Mouse (Mus musculus): ENCODE data around the gene Crebl2.

- TF ChIP-seq POLR2A (IDR thresholded peaks at IDR 0.05; ENCODE audit: extremely low read depth, insufficient read depth, low read length) (no peak), CTCF (IDR thresholded peaks at IDR 0.05; ENCODE audit: extremely low read depth, insufficient read depth, low read length) (no peak)
Observed at GRCm38 (mm10) chr6:134830776-134831175, 822 bp downstream of the Crebl2 start.
